Mouse (Mus musculus) small intestine, adult 2 months (tissue): ENCODE results near the gene Msantd2.

Source experiments
- CTCF ChIP-seq: fragments of 200-500 bp; IDR thresholded peaks from 2 replicates; pipeline ENCODE4 v1.5.1; 2012; ENCODE audit warnings: low read depth, mild to moderate bottlenecking, control low read depth, inconsistent platforms, low read length, moderate library complexity, mixed read lengths; ENCODE audit not compliant: insufficient replicate concordance, insufficient read length; ENCODE audit errors: extremely low read depth
- POLR2A ChIP-seq: fragments of 200-500 bp; IDR thresholded peaks from 2 replicates; pipeline ENCODE4 v1.6.1; 2012; ENCODE audit warnings: low read depth, mild to moderate bottlenecking, control low read depth, inconsistent platforms, low read length, moderate library complexity

GRCm38 (mm10) chr9:37454011-37454492 is 35.1 kb upstream of the Msantd2 start:
- TF ChIP-seq CTCF (no peak), POLR2A (no peak)
